Mouse (Mus musculus): Measurements from ENCODE around the gene Btbd6. TPM values are rescaled to one million over a fixed set of nuclear protein-coding genes. Genes with fewer than 3 reads are reported as not detected.

Gene Btbd6
- polyA plus RNA-seq, 1 experiment from 2014 or later, result 5.5 TPM

- Histone ChIP-seq H3K27me3 (0 out of 2 replicates have a peak, but pooled peaks cover 8% of the 10 kb centered on the region), H3K4me1 (replicated peaks) (peaks cover 20% of the 10 kb centered on the region), H3K9me3 (replicated peaks) (no peaks in the 10 kb centered on the region), H3K4me2 (peak overlapping the region; percentile 78), H3K4me3 (replicated peaks) (peak overlapping the region; percentile 83), H3K9ac (peak overlapping the region; percentile 66), H3K27ac (replicated peaks) (no peak overlapping the region), H3K36me3 (replicated peaks) (no peaks in the 10 kb centered on the region)
- no peak for ATAC-seq (ENCODE audit: insufficient read depth)
- 36% methylated on average over 10 of the region's 10 CpGs for WGBS (ENCODE audit: insufficient replicate concordance)
Observed at GRCm38 (mm10) chr12:112941156-112941775, 35.0 kb upstream of the Btbd6 start.

GRCm38 (mm10) chr12:112941776-112942713, 34.2 kb upstream of the Btbd6 start, which contains the start of gene Nudt14:
Gene Nudt14, minus strand, starts transcription at chr12:112942124.
- H3K4me1 ChIP-seq (replicated peaks), result peaks cover 20% of the 10 kb centered on the region
- H3K36me3 ChIP-seq (replicated peaks), result no peaks in the 10 kb centered on the region
- 1% methylated on average over 57 of the region's 58 CpGs for WGBS (ENCODE audit: insufficient replicate concordance)
- peak; percentile 88 for ATAC-seq (ENCODE audit: insufficient read depth)
- peak within 1 kb of the TSS; percentile 69 for H3K27ac ChIP-seq (replicated peaks)
- H3K9me3 ChIP-seq (replicated peaks), result no peaks in the 10 kb centered on the region
- peak within 1 kb of the TSS; percentile 83 for H3K4me3 ChIP-seq (replicated peaks)
- peak within 1 kb of the TSS; percentile 66 for H3K9ac ChIP-seq
- H3K27me3 ChIP-seq, result 0 out of 2 replicates have a peak, but pooled peaks cover 9% of the 10 kb centered on the region
- H3K4me2 ChIP-seq, result peak within 1 kb of the TSS; percentile 78

- H3K27ac ChIP-seq (replicated peaks), result no peak overlapping the region
- H3K36me3 ChIP-seq (replicated peaks), result no peaks in the 10 kb centered on the region
- H3K4me3 ChIP-seq (replicated peaks), result no peak overlapping the region
- no peak overlapping the region for H3K4me2 ChIP-seq
- H3K9ac ChIP-seq, result no peak overlapping the region
- ATAC-seq (ENCODE audit: insufficient read depth), result no peak
- WGBS (ENCODE audit: insufficient replicate concordance), result 67% methylated on average over 2 of the region's 2 CpGs
- H3K4me1 ChIP-seq (replicated peaks), result peaks cover 20% of the 10 kb centered on the region
- H3K27me3 ChIP-seq, result peaks cover 24% of the 10 kb centered on the region
- no peaks in the 10 kb centered on the region for H3K9me3 ChIP-seq (replicated peaks)
Observed at GRCm38 (mm10) chr12:112943669-112944068, 32.6 kb upstream of the Btbd6 start.

- no peaks in the 10 kb centered on the region for H3K36me3 ChIP-seq (replicated peaks)
- H3K9me3 ChIP-seq (replicated peaks), result no peaks in the 10 kb centered on the region
- H3K4me2 ChIP-seq, result no peak overlapping the region
- H3K4me3 ChIP-seq (replicated peaks), result no peak overlapping the region
- H3K27ac ChIP-seq (replicated peaks), result no peak overlapping the region
- peaks cover 56% of the 10 kb centered on the region for H3K27me3 ChIP-seq
- no peak overlapping the region for H3K9ac ChIP-seq
- WGBS (ENCODE audit: insufficient replicate concordance), result 18% methylated on average over 4 of the region's 4 CpGs
- peaks cover 26% of the 10 kb centered on the region for H3K4me1 ChIP-seq (replicated peaks)
- ATAC-seq (ENCODE audit: insufficient read depth), result no peak
Observed at GRCm38 (mm10) chr12:112947307-112947706, 29.0 kb upstream of the Btbd6 start.

GRCm38 (mm10) chr12:112950040-112950760, 26.1 kb upstream of the Btbd6 start:
- under 1% methylated on average over 58 of the region's 58 CpGs for WGBS (ENCODE audit: insufficient replicate concordance)

GRCm38 (mm10) chr12:112950761-112951129, 25.5 kb upstream of the Btbd6 start:
- peak overlapping the region; percentile 95 for H3K4me2 ChIP-seq
- peak overlapping the region; percentile 58 for H3K4me3 ChIP-seq (replicated peaks)
- peaks cover 67% of the 10 kb centered on the region for H3K27me3 ChIP-seq
- WGBS (ENCODE audit: insufficient replicate concordance), result 16% methylated on average over 6 of the region's 6 CpGs
- peaks cover 22% of the 10 kb centered on the region for H3K4me1 ChIP-seq (replicated peaks)
- H3K36me3 ChIP-seq (replicated peaks), result no peaks in the 10 kb centered on the region
- no peak for ATAC-seq (ENCODE audit: insufficient read depth)
- no peak overlapping the region; the same call in 1 of the 2 replicates for H3K9ac ChIP-seq
- H3K27ac ChIP-seq (replicated peaks), result no peak overlapping the region
- H3K9me3 ChIP-seq (replicated peaks), result no peaks in the 10 kb centered on the region

More at GRCm38 (mm10) chr12:112950040-112950760, 26.1 kb upstream of the Btbd6 start:
- Histone ChIP-seq H3K4me2 (peak overlapping the region; percentile 95), H3K27ac (replicated peaks) (no peak overlapping the region; the same call in 1 of the 2 replicates), H3K4me3 (replicated peaks) (peak overlapping the region; percentile 58), H3K27me3 (peaks cover 69% of the 10 kb centered on the region), H3K4me1 (replicated peaks) (peaks cover 20% of the 10 kb centered on the region), H3K9me3 (replicated peaks) (no peaks in the 10 kb centered on the region), H3K9ac (peak overlapping the region; percentile 45), H3K36me3 (replicated peaks) (no peaks in the 10 kb centered on the region)
- peak; percentile 80 for ATAC-seq (ENCODE audit: insufficient read depth)

- peaks cover 22% of the 10 kb centered on the region for H3K4me1 ChIP-seq (replicated peaks)
- H3K9me3 ChIP-seq (replicated peaks), result no peaks in the 10 kb centered on the region
- WGBS (ENCODE audit: insufficient replicate concordance), result 12% methylated on average over 7 of the region's 7 CpGs
- H3K4me2 ChIP-seq, result 0 out of 2 replicates have a peak overlapping the region, but pooled peaks have one; percentile 95
- peaks cover 65% of the 10 kb centered on the region for H3K27me3 ChIP-seq
- H3K27ac ChIP-seq (replicated peaks), result no peak overlapping the region
- no peak overlapping the region for H3K9ac ChIP-seq
- no peak for ATAC-seq (ENCODE audit: insufficient read depth)
- no peak overlapping the region for H3K4me3 ChIP-seq (replicated peaks)
- no peaks in the 10 kb centered on the region for H3K36me3 ChIP-seq (replicated peaks)
Observed at GRCm38 (mm10) chr12:112951150-112951842, 25.0 kb upstream of the Btbd6 start.

- Histone ChIP-seq H3K27ac (replicated peaks) (no peak overlapping the region), H3K9me3 (replicated peaks) (no peaks in the 10 kb centered on the region), H3K9ac (no peak overlapping the region), H3K27me3 (peaks cover 61% of the 10 kb centered on the region), H3K36me3 (replicated peaks) (no peaks in the 10 kb centered on the region), H3K4me2 (no peak overlapping the region), H3K4me3 (replicated peaks) (no peak overlapping the region), H3K4me1 (replicated peaks) (peaks cover 22% of the 10 kb centered on the region)
- ATAC-seq (ENCODE audit: insufficient read depth), result no peak
- WGBS (ENCODE audit: insufficient replicate concordance), result 8% methylated on average over 8 of the region's 8 CpGs
Observed at GRCm38 (mm10) chr12:112952433-112952832, 23.8 kb upstream of the Btbd6 start.

- Histone ChIP-seq H3K9ac (no peak overlapping the region), H3K4me2 (no peak overlapping the region), H3K4me3 (replicated peaks) (no peak overlapping the region), H3K27me3 (peaks cover 55% of the 10 kb centered on the region), H3K27ac (replicated peaks) (no peak overlapping the region), H3K4me1 (replicated peaks) (peaks cover 22% of the 10 kb centered on the region), H3K9me3 (replicated peaks) (no peaks in the 10 kb centered on the region), H3K36me3 (replicated peaks) (no peaks in the 10 kb centered on the region)
- 25% methylated on average over 3 of the region's 3 CpGs for WGBS (ENCODE audit: insufficient replicate concordance)
- ATAC-seq (ENCODE audit: insufficient read depth), result no peak
Observed at GRCm38 (mm10) chr12:112952926-112953565, 23.2 kb upstream of the Btbd6 start.

GRCm38 (mm10) chr12:112955800-112956199, 20.5 kb upstream of the Btbd6 start:
- no peak overlapping the region for H3K4me3 ChIP-seq (replicated peaks)
- 33% methylated on average over 4 of the region's 4 CpGs for WGBS (ENCODE audit: insufficient replicate concordance)
- H3K27me3 ChIP-seq, result peaks cover 28% of the 10 kb centered on the region

More at GRCm38 (mm10) chr12:112955800-112956199, 20.5 kb upstream of the Btbd6 start:
- no peak overlapping the region for H3K4me2 ChIP-seq
- ATAC-seq (ENCODE audit: insufficient read depth), result peak; percentile 48
- H3K4me1 ChIP-seq (replicated peaks), result peaks cover 11% of the 10 kb centered on the region
- peaks cover 16% of the 10 kb centered on the region for H3K36me3 ChIP-seq (replicated peaks)
- no peaks in the 10 kb centered on the region for H3K9me3 ChIP-seq (replicated peaks)
- no peak overlapping the region for H3K27ac ChIP-seq (replicated peaks)
- H3K9ac ChIP-seq, result no peak overlapping the region

Measured in liver, embryonic 15.5 days (tissue).